Mouse (Mus musculus): ENCODE results near the gene Pcyt1b. TPM values are rescaled to one million over a fixed set of nuclear protein-coding genes. Genes with fewer than 3 reads are reported as not detected.
A peak's percentile ranks its signal among the peaks of the same experiment; 100 is the strongest.

Gene Pcyt1b
- total RNA-seq, 2 experiments from 2014 or later = 49.2 to 52.3 TPM

DNA sequence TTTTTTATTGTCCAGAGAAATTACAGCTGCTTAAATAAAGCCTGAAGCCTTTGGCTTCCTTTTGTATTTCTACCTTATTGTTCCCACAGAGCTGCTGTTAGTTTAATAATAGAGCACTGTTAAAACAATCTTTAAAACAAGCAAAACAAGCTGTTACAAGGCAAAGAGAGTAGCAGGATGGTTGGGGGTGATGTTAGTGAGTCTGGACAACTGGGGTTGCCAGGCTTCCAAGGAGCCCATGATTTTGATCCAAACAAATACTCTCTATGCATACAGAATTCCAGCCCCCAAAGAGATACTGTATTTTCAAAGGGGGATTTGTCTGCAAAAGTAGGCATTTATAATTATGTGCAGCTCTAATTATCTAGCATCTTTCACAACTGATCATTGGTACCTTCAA lies 77.7 kb downstream of the Pcyt1b start:
- no peak for DNase-seq (ENCODE audit: low spot score in 2 of 2)

DNA sequence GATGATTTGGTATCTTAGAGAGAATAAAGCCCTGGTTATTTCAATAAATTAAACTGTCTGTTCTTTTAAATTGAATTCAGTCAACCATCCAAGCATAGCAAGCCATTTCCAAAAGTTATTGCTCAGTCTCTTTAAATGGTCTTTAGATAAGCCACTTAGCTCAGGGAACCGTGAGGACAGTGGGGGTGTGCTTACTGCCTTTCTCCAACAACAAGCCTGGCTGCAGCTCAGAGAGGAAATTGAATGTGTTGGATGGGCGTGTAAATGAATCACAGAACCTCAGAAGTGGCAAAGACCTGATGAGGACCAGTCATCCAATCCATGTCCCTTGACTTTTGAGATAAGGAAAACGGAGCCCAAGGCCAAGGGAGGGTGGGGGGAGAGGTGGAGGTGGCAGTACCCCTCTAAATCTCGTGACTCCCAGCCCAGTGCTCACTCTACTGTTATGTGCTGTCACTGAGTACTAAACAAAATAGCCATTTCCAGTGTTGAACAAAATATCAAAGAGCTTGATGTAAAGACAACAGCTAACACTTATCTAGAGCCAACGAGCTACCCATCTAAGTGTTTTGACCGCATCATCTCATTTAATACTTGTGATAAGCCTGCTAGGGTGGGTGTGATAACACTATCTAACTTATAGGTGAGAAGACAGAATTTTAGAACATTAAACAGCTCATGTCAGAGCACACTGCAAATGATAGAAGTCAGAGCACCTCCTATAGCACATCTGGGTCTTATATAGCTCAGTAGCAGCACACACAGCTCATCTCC lies 78.5 kb downstream of the Pcyt1b start:
- no peak for DNase-seq (ENCODE audit: low spot score in 2 of 2)

DNA sequence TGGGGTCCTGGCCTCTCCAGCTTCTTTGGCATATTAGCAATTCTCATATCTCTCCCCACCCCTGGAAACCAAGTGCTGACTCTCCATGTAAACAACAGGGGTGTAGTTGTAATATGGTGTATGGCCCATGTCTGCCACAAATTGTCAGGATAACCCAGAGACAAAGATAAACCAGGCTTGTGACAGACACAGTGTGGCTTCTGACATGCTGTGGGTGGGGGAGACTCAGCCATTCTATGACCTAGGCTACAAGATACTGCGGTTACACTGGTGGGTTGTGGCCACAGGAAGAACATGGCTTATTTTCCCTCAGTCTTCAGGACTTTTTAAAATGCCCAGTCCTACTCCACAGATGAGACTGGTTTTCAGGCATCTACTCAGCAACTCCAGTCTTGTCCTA lies 94.5 kb downstream of the Pcyt1b start:
- DNase-seq (ENCODE audit: low spot score in 2 of 2) = no peak

DNA sequence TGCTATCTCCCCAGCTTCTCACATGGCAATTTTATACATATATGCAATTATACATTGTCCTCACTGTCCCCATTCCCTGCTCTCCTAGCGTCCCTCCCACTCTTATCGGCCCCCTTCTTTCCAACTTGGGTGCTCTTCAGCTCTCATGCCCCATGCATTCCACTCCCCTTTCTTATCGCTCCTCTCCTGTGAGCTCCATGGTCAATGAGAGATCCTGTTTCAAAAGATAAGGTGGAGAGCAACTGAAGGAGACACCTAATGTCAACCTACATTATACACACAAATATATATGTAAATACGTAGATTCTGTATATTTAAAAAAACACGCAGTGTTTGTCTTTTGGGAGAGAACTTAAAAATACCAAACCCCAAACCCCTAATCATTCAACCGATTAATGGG lies 95.9 kb downstream of the Pcyt1b start:
- DNase-seq (ENCODE audit: low spot score in 2 of 2) = no peak

DNA sequence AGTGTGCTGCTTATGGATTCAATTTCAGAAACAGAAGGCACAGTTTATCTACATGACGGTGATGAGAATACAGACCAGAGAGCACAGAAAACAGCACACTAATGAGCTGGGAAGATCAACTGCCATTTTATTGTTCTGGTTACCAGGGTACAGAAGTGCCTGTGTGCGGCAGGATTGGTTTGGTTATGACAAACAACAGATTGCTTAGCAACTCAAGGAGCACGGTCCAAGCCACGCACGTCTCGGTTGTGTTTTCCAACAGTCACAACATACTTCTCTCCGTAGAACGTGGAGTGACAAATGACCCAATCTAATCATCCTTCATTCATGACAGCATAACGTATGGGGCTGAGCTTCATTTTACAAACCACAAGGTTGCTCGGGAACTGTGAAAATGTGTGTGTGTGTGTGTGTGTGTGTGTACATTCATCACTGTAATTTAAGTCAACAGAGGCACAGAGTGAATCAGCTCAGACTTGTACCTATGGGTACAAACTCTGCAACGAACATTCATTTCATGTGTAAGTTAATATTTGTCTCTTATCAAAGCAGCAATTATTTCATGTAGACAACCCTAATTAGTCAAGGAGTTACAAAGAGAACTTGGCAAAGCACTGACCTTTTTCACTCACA lies 100.7 kb downstream of the Pcyt1b start:
- peak in 1 of 2 experiments; percentile 13 for DNase-seq (ENCODE audit: low spot score in 2 of 2)

DNA sequence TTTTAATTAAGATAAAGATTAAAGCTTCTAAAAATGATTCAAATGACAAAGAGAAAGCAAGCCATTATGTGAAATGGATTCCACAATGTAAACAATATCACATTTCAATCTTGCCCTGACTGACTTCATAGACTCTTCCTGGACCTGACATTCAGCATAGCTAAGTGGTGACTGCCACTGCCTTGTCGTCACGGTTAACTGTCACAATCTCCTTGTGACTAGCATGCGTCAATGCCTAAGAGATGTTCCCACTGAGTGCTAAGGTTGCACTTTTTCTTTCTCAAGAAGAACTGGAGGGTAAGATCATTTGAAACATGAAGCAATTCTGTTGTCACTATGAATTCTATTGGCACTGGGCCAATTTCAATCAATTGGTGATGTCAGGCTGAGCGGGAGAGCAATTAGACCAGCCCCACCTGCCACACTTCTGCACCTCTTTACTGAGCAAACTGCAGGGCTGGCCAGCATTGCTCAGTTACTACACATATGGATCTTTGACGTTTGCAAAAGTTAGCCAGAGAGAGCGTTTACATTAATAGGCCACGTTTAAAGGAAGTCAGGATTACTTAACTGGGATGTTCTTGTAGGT lies 102.3 kb downstream of the Pcyt1b start:
- DNase-seq (ENCODE audit: low spot score in 2 of 2) = no peak

DNA sequence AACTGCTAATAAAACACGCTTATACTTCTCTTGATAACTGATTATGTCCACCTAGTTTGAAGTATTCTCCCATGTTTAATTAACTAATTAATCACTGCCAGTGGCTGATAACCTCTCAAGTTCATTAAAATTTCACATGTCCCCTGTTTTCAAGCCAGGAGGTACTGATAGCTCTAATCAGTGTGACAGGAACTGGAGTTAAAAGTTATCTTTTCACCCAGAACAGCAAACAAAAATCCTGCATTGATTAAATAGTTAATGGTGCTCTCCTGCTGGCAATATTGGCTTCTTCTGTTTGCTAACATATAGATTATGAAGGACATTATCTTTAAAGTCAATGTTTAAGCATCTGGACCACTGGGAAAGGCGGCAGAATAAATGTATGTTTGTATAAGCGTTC lies 106.1 kb downstream of the Pcyt1b start:
- no peak for DNase-seq (ENCODE audit: low spot score in 2 of 2)

DNA sequence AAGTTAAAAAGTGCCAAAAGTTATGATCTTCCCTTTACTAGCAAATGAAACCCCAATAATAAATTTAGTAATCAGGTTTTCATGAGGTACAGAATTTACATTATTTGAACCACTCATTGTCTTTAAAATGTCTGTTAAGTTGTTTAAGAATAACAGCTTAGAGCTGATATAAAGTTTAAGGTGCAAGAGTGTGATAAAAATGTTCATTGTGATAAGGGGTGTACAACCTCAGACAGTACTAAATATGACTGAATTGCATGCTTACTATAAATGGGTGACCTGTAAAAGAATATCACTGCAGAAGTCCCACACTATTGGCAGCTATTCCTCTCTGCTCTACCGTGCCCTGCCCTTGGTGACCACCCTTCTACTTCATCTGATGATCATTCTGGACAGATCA lies 134.9 kb downstream of the Pcyt1b start:
- no peak for DNase-seq (ENCODE audit: low spot score in 2 of 2)

DNA sequence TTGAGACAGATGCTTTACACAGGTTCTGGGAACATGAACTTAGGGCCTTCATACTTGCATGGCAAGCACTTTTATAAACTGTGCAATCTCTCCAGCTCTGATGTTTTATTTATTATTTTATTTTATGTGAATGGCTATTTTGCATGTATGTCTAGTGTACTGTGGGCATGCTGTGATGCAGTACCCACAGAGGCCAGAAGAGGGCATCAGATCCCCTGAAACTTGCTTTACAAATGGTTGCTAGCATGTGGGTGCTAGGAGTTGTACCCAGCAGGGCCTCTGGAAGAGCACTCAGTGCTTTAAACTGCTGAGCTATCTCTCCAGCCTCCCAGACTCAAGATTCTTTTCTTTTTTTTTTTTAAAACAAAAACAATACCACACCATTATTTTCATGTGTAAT lies 138.5 kb downstream of the Pcyt1b start:
- DNase-seq (ENCODE audit: low spot score in 2 of 2) = peak; percentile 23 to 26

Other genes starting within 250 kb of the Pcyt1b start
- gene Pola1, start 22.7 kb upstream of the Pcyt1b start, total RNA-seq (2021) = 10 to 100 TPM in 1 of 2 experiments, 1 to 10 TPM in 1; 7.9 to 11.6 TPM
- gene Pdk3, start 177.3 kb downstream of the Pcyt1b start, total RNA-seq (2021) = 10 to 100 TPM; 30.9 to 31.9 TPM